Mouse (Mus musculus) kidney, postnatal 4 days (tissue): Measurements from ENCODE around the gene Stx6.
A peak's percentile ranks its signal among the peaks of the same experiment; 100 is the strongest.
"Not testable (repeated sequence)": the region's sequence is repeated elsewhere in the genome, so short reads cannot be mapped to it uniquely, and the experiment has no call there.

ENCODE experiments used
- DNase-seq, 2 experiments: peaks; one replicate each; pipeline ENCODE4 v3.0.0; 2021; ENCODE audit warnings: mixed read lengths in 2 of 2

Gene Stx6

DNA sequence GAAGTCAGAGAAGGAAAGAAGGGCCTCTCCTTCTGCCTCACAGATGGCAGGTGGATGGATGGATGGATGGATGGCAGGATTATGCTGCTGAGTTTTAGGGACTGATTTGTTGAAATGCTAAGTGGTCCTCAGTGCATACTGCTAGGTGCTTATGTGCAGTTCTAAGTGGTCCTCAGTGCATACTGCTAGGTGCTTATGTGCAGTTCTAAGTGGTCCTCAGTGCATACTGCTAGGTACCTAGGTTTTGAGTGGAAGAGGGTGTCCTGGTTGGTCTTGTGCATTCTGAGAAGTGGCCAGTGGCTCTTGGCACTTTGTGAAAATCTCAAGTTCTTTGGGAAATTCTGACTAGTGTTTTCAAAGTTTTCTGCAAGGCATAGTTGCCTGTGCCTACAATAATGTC lies 11.4 kb downstream of the Stx6 start:
- no peak for DNase-seq

GRCm38 (mm10) chr1:155172895-155173643 lies 14.6 kb downstream of the Stx6 start:
- no peak for DNase-seq

GRCm38 (mm10) chr1:155173644-155174016 lies 15.1 kb downstream of the Stx6 start:
- DNase-seq: not testable (repeated sequence)

DNA sequence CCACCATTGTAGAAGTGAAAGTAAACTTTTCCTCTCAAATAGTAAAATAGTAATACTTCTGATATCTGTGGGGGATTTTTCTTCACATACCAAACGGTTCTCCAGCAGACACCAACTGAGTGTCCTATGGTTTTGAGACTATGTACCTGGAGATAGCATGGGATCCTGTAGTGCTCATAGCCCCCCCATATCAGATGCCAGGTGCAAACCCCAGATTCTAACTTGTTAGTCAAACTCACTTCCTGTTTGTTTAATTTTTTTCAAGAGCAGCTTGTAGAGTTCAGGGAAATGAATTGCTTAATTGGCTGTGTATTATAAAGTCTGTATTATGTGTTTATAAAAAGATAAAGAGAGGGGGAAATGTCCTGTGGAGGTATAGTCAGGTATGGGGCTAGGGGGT lies 15.9 kb downstream of the Stx6 start:
- DNase-seq: no peak

DNA sequence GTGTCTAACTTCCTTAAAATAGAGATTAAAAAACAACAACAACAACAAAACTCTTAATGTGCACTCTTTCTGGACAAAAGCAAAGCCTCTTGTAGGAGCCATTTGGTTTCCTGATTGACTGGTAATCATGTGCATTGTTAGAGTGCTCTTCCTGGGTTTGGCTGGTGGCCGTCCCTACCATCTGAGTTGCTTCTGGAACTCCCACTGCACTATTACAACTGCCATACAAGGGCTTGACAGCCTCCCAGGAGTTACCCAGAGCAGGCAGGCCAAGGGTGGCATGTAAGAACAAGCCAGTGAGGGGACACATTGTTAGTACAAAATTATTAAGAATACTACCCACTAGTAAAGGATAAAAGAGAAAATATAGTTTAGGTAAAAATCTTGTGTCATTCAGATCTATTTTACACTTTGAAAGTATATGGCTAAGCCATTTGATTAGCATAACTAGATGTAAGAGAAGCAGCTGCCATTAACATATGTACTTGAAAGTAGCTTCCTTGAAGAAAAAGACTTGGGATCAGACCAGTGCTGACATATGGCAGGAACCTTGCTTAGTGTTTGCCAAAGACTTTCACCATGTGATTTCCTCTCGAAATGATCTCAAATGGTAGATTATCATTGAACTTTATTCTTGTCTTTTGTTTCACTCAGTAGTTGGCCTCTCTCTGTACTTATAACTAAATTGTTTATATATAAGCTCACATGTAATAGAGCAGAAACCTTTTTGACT lies 19.8 kb downstream of the Stx6 start:
- no peak for DNase-seq

GRCm38 (mm10) chr1:155184191-155184590 lies 25.7 kb downstream of the Stx6 start:
- no peak for DNase-seq

- DNase-seq: no peak
These were observed 30.1 kb downstream of the Stx6 start for GRCm38 (mm10) chr1:155188656-155189055.

- no peak for DNase-seq
These were observed 32.7 kb downstream of the Stx6 start for GRCm38 (mm10) chr1:155191219-155191618.

- DNase-seq: peak in 1 of 2 experiments; percentile 12
These were observed 33.2 kb downstream of the Stx6 start for GRCm38 (mm10) chr1:155191671-155192070.

DNA sequence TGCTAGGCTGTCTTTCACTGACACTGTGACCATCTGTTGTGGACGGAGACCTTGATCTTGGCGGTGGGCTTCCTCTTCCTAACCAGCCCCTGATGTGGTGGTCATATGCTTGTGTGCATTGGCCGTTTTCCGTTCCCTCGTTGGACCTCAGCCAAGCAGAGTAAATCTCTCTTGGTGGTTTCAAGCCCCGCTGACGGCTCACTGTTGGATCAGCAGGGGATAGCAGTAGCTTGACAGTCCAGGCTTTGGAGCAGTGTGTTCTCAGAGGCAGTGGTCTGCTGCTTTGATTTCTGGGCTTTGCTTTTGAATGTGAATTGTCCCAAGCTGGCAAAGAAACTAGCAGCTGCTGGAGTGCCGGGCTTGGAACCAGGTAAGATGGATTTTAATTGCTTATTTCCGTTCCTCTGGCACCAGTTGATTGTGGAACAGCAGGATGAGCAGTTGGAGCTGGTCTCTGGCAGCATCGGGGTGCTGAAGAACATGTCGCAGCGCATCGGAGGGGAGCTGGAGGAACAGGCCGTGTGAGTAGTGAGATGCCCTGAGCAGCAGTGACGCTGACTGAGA lies 34.4 kb downstream of the Stx6 start:
- DNase-seq: peak; percentile 58 to 67

DNA sequence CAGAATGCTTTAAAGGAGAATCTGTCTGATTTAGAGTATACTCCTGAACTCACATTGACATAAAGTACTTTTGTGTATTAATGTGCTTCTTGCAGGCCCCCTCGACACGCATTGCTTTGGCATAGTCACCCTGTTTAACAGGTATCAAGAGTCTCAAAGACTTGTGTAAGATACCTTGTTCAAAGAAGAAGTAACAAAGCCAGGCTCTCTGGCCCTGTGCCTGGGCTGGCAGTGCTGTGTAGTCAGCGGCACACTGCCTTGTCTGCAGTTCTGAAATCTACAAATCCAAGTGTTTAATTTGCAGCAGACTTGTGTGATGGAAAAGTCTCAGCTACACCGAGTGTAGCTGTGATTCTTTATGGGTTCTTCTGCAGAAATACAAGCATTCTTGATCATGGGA lies 38.2 kb downstream of the Stx6 start:
- DNase-seq: no peak

GRCm38 (mm10) chr1:155199522-155199921 lies 41.0 kb downstream of the Stx6 start:
- no peak for DNase-seq

DNA sequence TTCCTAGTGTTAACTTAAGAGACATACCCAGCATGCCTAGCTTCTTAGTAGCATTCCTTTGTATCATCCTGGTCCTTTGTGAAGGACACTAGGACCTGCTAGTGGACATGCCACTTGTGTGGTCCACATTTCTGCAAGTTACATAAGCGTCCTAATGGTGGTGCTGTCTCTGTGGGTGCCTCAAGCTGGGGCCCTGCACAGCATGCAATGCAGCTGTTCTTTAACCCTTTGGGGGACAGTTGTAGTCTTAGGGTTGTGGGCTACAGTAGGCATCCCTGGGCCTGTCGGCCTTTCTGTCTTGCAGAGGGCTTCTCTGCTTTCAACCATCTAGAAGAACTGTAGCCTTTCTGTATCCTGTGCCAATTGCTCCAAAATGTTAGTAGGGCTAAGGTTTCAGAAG lies 42.5 kb downstream of the Stx6 start:
- no peak for DNase-seq

- no peak for DNase-seq
These were observed 42.9 kb downstream of the Stx6 start for GRCm38 (mm10) chr1:155201373-155201879.

DNA sequence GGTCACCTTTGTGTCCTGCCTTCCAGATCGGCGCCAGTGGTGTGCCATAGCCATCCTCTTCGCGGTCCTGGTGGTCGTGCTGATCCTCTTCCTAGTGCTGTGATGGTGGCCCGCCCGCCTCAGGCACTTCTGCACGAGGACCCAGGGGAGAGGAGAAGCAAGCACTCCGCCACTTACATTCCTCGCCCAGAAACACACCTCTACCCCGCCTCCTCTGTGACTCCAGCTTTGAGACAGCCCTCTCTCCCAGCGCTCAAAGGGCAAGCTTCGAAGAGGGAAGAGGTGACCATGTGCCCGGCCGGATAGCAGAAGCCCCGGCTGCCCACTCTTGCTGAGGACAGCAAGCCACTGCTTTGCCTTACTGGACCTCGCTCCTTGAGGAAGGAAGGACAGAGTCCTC lies 43.4 kb downstream of the Stx6 start:
- DNase-seq: peak; percentile 37 to 58

DNA sequence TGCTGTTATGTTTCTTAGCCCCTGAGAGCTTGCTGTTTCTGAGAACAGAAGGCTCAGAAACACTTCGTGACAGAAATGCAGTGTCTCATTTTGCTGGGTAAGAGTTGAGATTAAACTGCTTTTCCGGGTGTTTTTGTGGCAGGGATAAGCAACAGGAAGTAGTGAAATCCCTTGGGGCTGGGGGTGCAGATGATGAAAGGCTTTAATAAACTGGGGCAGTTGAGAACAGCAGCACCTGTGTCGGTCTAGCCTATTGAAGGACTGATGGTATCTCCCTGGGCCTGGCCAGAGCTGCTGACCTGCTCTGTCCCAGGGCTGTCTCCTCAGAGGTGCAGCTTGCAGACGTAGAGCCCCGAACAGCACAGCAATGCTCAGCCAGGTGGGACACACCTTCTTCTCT lies 44.0 kb downstream of the Stx6 start:
- DNase-seq: no peak

- no peak for DNase-seq
These were observed 44.6 kb downstream of the Stx6 start for GRCm38 (mm10) chr1:155203101-155203500.

GRCm38 (mm10) chr1:155203954-155204353 lies 45.4 kb downstream of the Stx6 start:
- no peak for DNase-seq

- DNase-seq: no peak
These were observed 46.1 kb downstream of the Stx6 start for GRCm38 (mm10) chr1:155204560-155205162.

GRCm38 (mm10) chr1:155205311-155205710 lies 46.8 kb downstream of the Stx6 start:
- DNase-seq: no peak

DNA sequence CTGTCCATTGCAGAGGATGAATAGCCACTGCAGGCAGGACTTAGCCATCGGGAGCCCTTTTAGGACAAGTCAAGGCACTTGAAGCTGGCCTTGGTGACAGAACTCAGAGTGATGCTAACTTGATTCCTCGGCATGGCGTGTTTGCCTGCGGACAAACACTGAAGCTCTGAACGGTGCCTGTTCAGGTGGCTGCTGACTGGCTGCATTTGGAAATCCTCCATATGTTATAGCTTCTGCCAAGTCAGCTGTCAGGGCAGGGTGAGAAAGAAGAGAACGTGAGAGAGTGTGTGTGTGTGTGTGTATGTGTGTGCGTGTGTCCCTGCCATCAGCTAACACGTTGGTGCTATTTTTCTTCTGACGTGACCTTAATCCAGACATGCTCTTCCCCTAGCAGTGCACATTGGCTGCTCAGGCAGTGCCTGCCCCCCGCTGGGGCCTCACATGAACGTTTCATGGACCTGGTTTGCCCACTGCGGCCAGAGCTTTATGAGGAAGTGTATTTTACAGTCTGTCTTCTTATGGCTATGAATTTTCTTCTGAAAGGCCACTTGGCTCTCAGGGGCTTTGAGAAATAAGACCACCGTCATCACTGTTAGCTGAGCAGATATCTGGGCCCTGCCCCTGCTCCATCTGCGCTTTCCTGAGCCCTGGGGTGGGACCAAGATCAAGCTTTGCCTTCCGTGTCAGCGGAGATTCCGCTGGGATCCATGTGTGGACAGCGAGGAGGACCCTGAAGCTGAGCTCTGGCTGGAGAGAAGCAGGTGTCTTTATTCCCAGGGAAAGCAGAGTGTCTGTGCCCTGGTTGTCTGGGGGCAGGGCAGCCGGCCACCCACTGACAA lies 47.5 kb downstream of the Stx6 start:
- DNase-seq: peak in 1 of 2 experiments; percentile 21

DNA sequence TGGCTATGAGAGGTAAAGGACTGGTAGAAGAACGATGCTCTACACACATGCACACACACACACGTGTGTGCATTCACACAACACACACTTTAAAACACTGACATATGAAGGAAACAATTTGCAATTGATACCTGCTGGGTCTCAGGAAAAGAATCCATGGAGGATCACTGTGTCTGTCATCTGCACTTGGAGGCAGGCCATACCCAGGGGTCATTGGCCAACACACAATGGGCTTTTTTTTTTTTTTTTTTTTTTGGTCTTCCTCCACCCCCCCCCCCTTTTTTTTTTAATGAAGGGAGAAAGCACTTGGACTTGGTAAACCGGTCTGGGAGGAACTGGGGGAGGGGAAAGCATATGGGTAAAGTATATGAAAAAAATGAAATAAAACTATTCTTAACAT lies 49.3 kb downstream of the Stx6 start:
- no peak for DNase-seq
